Mouse (Mus musculus): Measurements from ENCODE around the gene Ahdc1.

The Ahdc1 gene

GRCm38 (mm10) chr4:133117556-133118411 lies 106.7 kb downstream of the Ahdc1 start:
- in situ Hi-C loops (cut with MboI, MseI) = no loop called here

DNA sequence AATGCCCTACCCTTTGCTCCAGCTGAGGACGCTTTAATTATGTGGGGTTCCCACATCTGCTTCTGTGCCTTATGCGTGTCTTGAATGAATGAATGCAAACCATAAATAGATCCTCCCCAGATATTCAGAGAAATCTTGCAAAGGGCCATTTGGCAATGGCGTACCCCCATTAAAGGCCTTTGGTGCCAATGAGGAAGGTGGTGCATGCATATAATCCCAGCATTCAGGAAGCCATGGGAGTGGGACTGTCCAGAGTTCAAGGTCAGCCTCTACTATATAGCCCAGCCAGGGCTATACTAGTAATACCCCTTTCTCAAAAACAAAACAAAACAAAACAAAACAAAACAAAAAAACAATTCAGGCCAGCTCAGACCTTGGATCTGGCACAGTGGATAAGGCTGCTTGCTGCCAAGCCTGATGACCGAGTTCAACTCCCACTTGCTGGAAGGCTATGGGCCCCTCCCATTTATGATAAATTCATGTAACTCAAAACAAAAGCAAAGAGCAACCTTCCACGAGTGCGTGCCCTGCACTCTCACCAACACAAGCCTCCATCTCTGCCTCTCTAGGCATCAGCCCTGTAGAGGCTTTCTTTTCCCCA lies 107.8 kb downstream of the Ahdc1 start:
- in situ Hi-C loops (cut with MboI, MseI) = no loop called here

DNA sequence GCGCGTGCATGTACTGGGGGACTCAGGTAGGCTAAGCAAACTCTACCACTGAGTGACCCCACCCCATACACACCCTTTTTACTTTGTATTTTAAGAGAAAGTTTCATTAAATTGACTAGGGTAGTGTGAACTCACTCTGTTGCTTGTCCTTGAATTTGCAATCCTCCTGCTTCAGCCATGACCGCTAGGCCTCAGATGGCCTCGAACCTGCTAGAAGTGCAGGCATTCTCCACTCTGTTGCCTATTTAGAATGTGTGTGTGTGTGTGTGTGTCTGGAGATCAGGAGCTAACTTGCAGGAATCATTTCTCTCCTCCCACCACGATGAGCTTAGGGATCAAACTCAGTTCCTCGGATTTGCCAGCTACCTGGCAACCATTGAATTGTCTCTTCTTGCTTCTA lies 108.5 kb downstream of the Ahdc1 start:
- in situ Hi-C loops (cut with MboI, MseI) = no loop called here

GRCm38 (mm10) chr4:133120833-133121321 lies 109.8 kb downstream of the Ahdc1 start:
- in situ Hi-C loops (cut with MboI, MseI) = no loop called here

DNA sequence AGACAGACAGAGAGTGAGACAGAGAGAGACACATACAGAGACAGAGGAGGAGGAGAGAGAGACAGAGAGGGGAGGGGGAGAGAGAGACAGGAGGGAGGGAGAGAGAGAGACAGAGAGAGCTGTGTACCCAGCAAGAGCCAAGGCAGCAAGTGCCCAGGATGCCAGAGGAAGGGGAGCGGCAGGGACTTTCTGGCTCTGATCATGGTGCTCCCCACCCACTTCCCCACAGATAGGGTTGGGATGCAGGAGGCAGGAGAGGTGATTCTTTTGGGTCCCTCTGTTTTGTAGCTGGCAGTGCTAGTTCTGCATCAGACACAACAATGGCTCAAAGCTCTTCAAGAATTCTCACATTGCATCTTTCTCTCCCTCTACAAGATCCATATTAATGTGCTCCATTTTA lies 110.4 kb downstream of the Ahdc1 start:
- in situ Hi-C loops (cut with MboI, MseI) = no loop called here

- in situ Hi-C loops (cut with MboI, MseI) = no loop called here
Observed at GRCm38 (mm10) chr4:133121974-133122637, 111.0 kb downstream of the Ahdc1 start.

- in situ Hi-C loops (cut with MboI, MseI) = loop anchor here in 1 of 2 experiments (5.0 kb wide), 1 partner anchor 45 kb away; no protein-coding TSS in a partner anchor
Observed at GRCm38 (mm10) chr4:133127079-133127478, 116.0 kb downstream of the Ahdc1 start.

Data from T-helper 17 cell (primary cell).